Mouse (Mus musculus) hindbrain, embryonic 16.5 days (tissue): ENCODE results near the gene Ms4a6d. TPM values are rescaled to one million over a fixed set of nuclear protein-coding genes. Genes with fewer than 3 reads are reported as not detected.

Experiments used
- polyA plus RNA-seq: library from polyadenylated mRNA; unstranded; fragments of >200 nt; fragmentation: Nextera tagmentation; extraction: Ambion mirVana; gene quantifications from 2 replicates; pipeline ENCODE4 v1.2.1, GENCODE M21; 2015

The Ms4a6d gene
- polyA plus RNA-seq, 1 experiment from 2014 or later: 1.9 TPM

Other genes starting within 250 kb of the Ms4a6d start
- gene Ms4a4a, start 229.3 kb downstream of the Ms4a6d start, polyA plus RNA-seq: 2.1 and 2.5 TPM in 2 replicates
- 0.53 TPM in 1 of 2 replicates, not detected in the other for gene Ms4a4c, start 200.1 kb downstream of the Ms4a6d start, polyA plus RNA-seq
- not detected in 2 replicates for gene Ms4a4b, start 161.3 kb downstream of the Ms4a6d start, polyA plus RNA-seq
- 2.2 and 2.5 TPM in 2 replicates for gene Ms4a6c, start 135.5 kb downstream of the Ms4a6d start, polyA plus RNA-seq
- gene Gm8369, start 118.9 kb downstream of the Ms4a6d start, polyA plus RNA-seq: not detected in 2 replicates
- 2.2 and 3.1 TPM in 2 replicates for gene Ms4a6b, start 88.3 kb downstream of the Ms4a6d start, polyA plus RNA-seq
- not detected in 2 replicates for gene Ms4a4d, start 68.0 kb downstream of the Ms4a6d start, polyA plus RNA-seq
- gene Ms4a2, start 18.9 kb upstream of the Ms4a6d start, polyA plus RNA-seq: 0.10 and 0.32 TPM in 2 replicates
- not detected in 2 replicates for gene Ms4a3, start 36.0 kb upstream of the Ms4a6d start, polyA plus RNA-seq
- gene Oosp2, start 55.7 kb upstream of the Ms4a6d start, polyA plus RNA-seq: not detected in 2 replicates
- gene Oosp1, start 86.3 kb upstream of the Ms4a6d start, polyA plus RNA-seq: not detected in 2 replicates
- gene Oosp3, start 92.2 kb upstream of the Ms4a6d start, polyA plus RNA-seq: not detected in 2 replicates
- not detected in 2 replicates for gene Gif, start 142.7 kb upstream of the Ms4a6d start, polyA plus RNA-seq
- gene Mrpl16, start 165.5 kb upstream of the Ms4a6d start, polyA plus RNA-seq: 46.2 and 49.1 TPM in 2 replicates
- 20.1 and 21.1 TPM in 2 replicates for gene Stx3, start 214.6 kb upstream of the Ms4a6d start, polyA plus RNA-seq
- 0.11 and 0.33 TPM in 2 replicates for gene Olfr1417, start 234.4 kb upstream of the Ms4a6d start, polyA plus RNA-seq